In genomic region chr2:30647303-30647881, GRCm38 (mm10) we compare ENCODE assay signal across 7 mouse cellular contexts. TPM values are rescaled to one million over a fixed set of nuclear protein-coding genes. Genes with fewer than 3 reads are reported as not detected.
DNase-seq lines count a peak whose midpoint lies in the region; ATAC-seq lines count a peak whose summit lies in the region.

No protein-coding gene starts in this region.

- no peaks in the 10 kb centered on the region for H3K27me3 ChIP-seq in heart, embryonic 12.5 days (replicated peaks)
- no peaks in the 10 kb centered on the region for H3K27me3 ChIP-seq in kidney, embryonic 16.5 days (ENCODE audit: insufficient read depth, low read length)
- H3K27me3 ChIP-seq in limb, embryonic 15.5 days = no peaks in the 10 kb centered on the region

- H3K36me3 ChIP-seq in heart, embryonic 12.5 days = no peaks in the 10 kb centered on the region
- H3K36me3 ChIP-seq in kidney, embryonic 16.5 days (ENCODE audit: insufficient read depth, low read length) = no peaks in the 10 kb centered on the region
- H3K36me3 ChIP-seq in limb, embryonic 15.5 days = no peaks in the 10 kb centered on the region

- H3K27ac ChIP-seq in heart, embryonic 12.5 days (ENCODE audit: poor library complexity, severe bottlenecking) = peak overlapping the region; percentile 78
- peak overlapping the region; percentile 85 for H3K27ac ChIP-seq in kidney, embryonic 16.5 days (ENCODE audit: low read length)
- H3K27ac ChIP-seq in limb, embryonic 15.5 days = peak overlapping the region; percentile 61; the same call in 1 of the 2 replicates

- no peaks in the 10 kb centered on the region for H3K9me3 ChIP-seq in heart, embryonic 12.5 days (replicated peaks)
- H3K9me3 ChIP-seq in kidney, embryonic 16.5 days (ENCODE audit: low read length) = no peaks in the 10 kb centered on the region
- H3K9me3 ChIP-seq in limb, embryonic 15.5 days = no peaks in the 10 kb centered on the region

- peaks cover 54% of the 10 kb centered on the region for H3K4me1 ChIP-seq in heart, embryonic 12.5 days (replicated peaks)
- peaks cover 37% of the 10 kb centered on the region for H3K4me1 ChIP-seq in kidney, embryonic 16.5 days (ENCODE audit: insufficient read depth, low read length)
- peaks cover 51% of the 10 kb centered on the region for H3K4me1 ChIP-seq in limb, embryonic 15.5 days

- H3K9ac ChIP-seq in heart, embryonic 12.5 days = peak overlapping the region; percentile 17; the same call in 1 of the 2 replicates
- H3K9ac ChIP-seq in kidney, embryonic 16.5 days (replicated peaks; ENCODE audit: low read length) = peak overlapping the region; percentile 39; the same call in 1 of the 2 replicates
- no peak overlapping the region for H3K9ac ChIP-seq in limb, embryonic 15.5 days

- peak; percentile 61 for DNase-seq in Muller cell, postnatal 12 days (ENCODE audit: inconsistent ontology term)
- DNase-seq in brain, embryonic 18.5 days (ENCODE audit: low read depth, low spot score) = peak; percentile 86
- peak; percentile 94 for DNase-seq in right cerebral cortex, adult 18-20 months
- no peak for DNase-seq in c-Kit-positive CD71-positive TER-119-positive erythroid progenitor cells, embryonic 14.5 days (ENCODE audit: low spot score)

- peak; percentile 70 for ATAC-seq in heart, embryonic 12.5 days (ENCODE audit: insufficient number of reproducible peaks, low FRiP score)
- peak; percentile 84 for ATAC-seq in kidney, embryonic 16.5 days (ENCODE audit: low FRiP score, low TSS enrichment)
- no peak for ATAC-seq in limb, embryonic 15.5 days (ENCODE audit: insufficient number of reproducible peaks, low FRiP score, low TSS enrichment, low read depth)

- WGBS in heart, embryonic 12.5 days = 16% methylated on average over 11 of the region's 11 CpGs
- WGBS in kidney, embryonic 16.5 days = 8% methylated on average over 11 of the region's 11 CpGs
- 15% methylated on average over 11 of the region's 11 CpGs for WGBS in limb, embryonic 15.5 days

- H3K4me3 ChIP-seq in heart, embryonic 12.5 days = no peak overlapping the region
- H3K4me3 ChIP-seq in kidney, embryonic 16.5 days (ENCODE audit: low read length) = no peak overlapping the region
- no peak overlapping the region for H3K4me3 ChIP-seq in limb, embryonic 15.5 days

- H3K4me2 ChIP-seq in heart, embryonic 12.5 days = peak overlapping the region; percentile 33
- peak overlapping the region; percentile 10; the same call in 1 of the 2 replicates for H3K4me2 ChIP-seq in kidney, embryonic 16.5 days (replicated peaks; ENCODE audit: low read depth, low read length)
- no peak overlapping the region for H3K4me2 ChIP-seq in limb, embryonic 15.5 days

RNA-seq across cellular contexts. Expression of gene Cstad, which starts 52.6 kb away (rescaled TPM):
- 1.4 and 2.0 TPM in 2 replicates for polyA plus RNA-seq in heart, embryonic 12.5 days (2016; fragmentation: Nextera tagmentation; extraction: Ambion mirVana)
- 1.5 and 2.5 TPM in 2 replicates for polyA plus RNA-seq in kidney, embryonic 16.5 days (2015; fragmentation: Nextera tagmentation; extraction: Ambion mirVana)
- 2.0 and 2.2 TPM in 2 replicates for polyA plus RNA-seq in limb, embryonic 15.5 days (2015; fragmentation: Nextera tagmentation; extraction: Ambion mirVana)
